Mouse (Mus musculus) heart, embryonic 15.5 days (tissue): ENCODE measurements around the gene Olfr556. TPM values are rescaled to one million over a fixed set of nuclear protein-coding genes. Genes with fewer than 3 reads are reported as not detected.

Experiments
- ATAC-seq: fragments of 200-750 bp; cut with Nextera tagmentation; replicated peaks from 2 replicates; pipeline ENCODE4 v1.8.0; 2017; ENCODE audit warnings: low read depth, moderate TSS enrichment; ENCODE audit not compliant: insufficient number of reproducible peaks, insufficient read depth, low FRiP score
- H3K27ac ChIP-seq: fragments of 300-500 bp; sonication (generic); 2 replicates; pipeline ENCODE4 v1.5.1; 2015; ENCODE audit warnings: mild to moderate bottlenecking, inconsistent platforms
- H3K27me3 ChIP-seq: fragments of 300-500 bp; sonication (generic); 2 replicates; pipeline ENCODE4 v1.6.1; 2015; ENCODE audit warnings: inconsistent platforms
- H3K36me3 ChIP-seq: fragments of 300-500 bp; sonication (generic); 2 replicates; pipeline ENCODE4 v1.6.1; 2015; ENCODE audit warnings: mild to moderate bottlenecking, inconsistent platforms
- H3K4me1 ChIP-seq: fragments of 300-500 bp; sonication (generic); replicated peaks from 2 replicates; pipeline ENCODE4 v1.6.1; 2015; ENCODE audit warnings: inconsistent platforms
- H3K4me2 ChIP-seq: fragments of 300-500 bp; sonication (generic); 2 replicates; pipeline ENCODE4 v1.6.1; 2015; ENCODE audit warnings: inconsistent platforms, mild to moderate bottlenecking, moderate library complexity
- H3K4me3 ChIP-seq: fragments of 300-500 bp; sonication (generic); 2 replicates; pipeline ENCODE4 v1.5.1; 2015; ENCODE audit warnings: mild to moderate bottlenecking, inconsistent platforms
- H3K9ac ChIP-seq: fragments of 300-500 bp; sonication (generic); 2 replicates; pipeline ENCODE4 v1.6.1; 2015; ENCODE audit warnings: mild to moderate bottlenecking, inconsistent platforms
- H3K9me3 ChIP-seq: fragments of 300-500 bp; sonication (generic); replicated peaks from 2 replicates; pipeline ENCODE4 v1.6.1; 2016; ENCODE audit warnings: inconsistent platforms
- WGBS: fragments of 180-500 bp; shearing (Covaris S2); methylation state at CpG from one replicate; pipeline ENCODE4 v1.1.7; 2015; ENCODE audit warnings: mixed read lengths; 5-methylcytosine and 5-hydroxymethylcytosine counted together
- polyA plus RNA-seq: library from polyadenylated mRNA; unstranded; fragments of >200 nt; fragmentation: Nextera tagmentation; extraction: Ambion mirVana; gene quantifications from 2 replicates; pipeline ENCODE4 v1.2.1, GENCODE M21; 2015

The Olfr556 gene
- polyA plus RNA-seq, 1 experiment from 2014 or later = not detected

GRCm38 (mm10) chr7:102695358-102696125 is 30.8 kb downstream of the Olfr556 start, which contains the start of gene Olfr557:
Olfr557 (plus strand) TSS chr7:102695910.
- Histone ChIP-seq H3K4me1 (no peaks in the 10 kb centered on the region), H3K9me3 (no peaks in the 10 kb centered on the region), H3K4me3 (no peak within 1 kb of the TSS), H3K27ac (no peak within 1 kb of the TSS), H3K9ac (no peak within 1 kb of the TSS), H3K4me2 (no peak within 1 kb of the TSS), H3K27me3 (no peaks in the 10 kb centered on the region), H3K36me3 (no peaks in the 10 kb centered on the region)
- 54% methylated on average over 5 of the region's 5 CpGs for WGBS
- ATAC-seq = 0 out of 2 replicates have a peak, but pooled peaks have one; percentile 7

GRCm38 (mm10) chr7:102698461-102698860 is 33.8 kb downstream of the Olfr556 start:
- no peak overlapping the region for H3K4me3 ChIP-seq
- WGBS = 83% methylated on average over 7 of the region's 7 CpGs
- no peaks in the 10 kb centered on the region for H3K9me3 ChIP-seq
- no peak for ATAC-seq
- H3K4me2 ChIP-seq = no peak overlapping the region
- no peak overlapping the region for H3K9ac ChIP-seq
- no peak overlapping the region for H3K27ac ChIP-seq
- H3K36me3 ChIP-seq = no peaks in the 10 kb centered on the region
- H3K27me3 ChIP-seq = no peaks in the 10 kb centered on the region
- no peaks in the 10 kb centered on the region for H3K4me1 ChIP-seq

GRCm38 (mm10) chr7:102701915-102702314 is 37.2 kb downstream of the Olfr556 start, which contains the start of gene Olfr558:
Olfr558 (plus strand) TSS chr7:102702215.
- Histone ChIP-seq H3K9ac (no peak within 1 kb of the TSS), H3K9me3 (no peaks in the 10 kb centered on the region), H3K27me3 (no peaks in the 10 kb centered on the region), H3K36me3 (no peaks in the 10 kb centered on the region), H3K27ac (no peak within 1 kb of the TSS), H3K4me2 (no peak within 1 kb of the TSS), H3K4me3 (no peak within 1 kb of the TSS), H3K4me1 (no peaks in the 10 kb centered on the region)
- ATAC-seq = no peak

GRCm38 (mm10) chr7:102718970-102719369 is 54.3 kb downstream of the Olfr556 start, which contains the start of gene Olfr33:
Olfr33 (minus strand) TSS chr7:102719070.
- Histone ChIP-seq H3K36me3 (no peaks in the 10 kb centered on the region), H3K27ac (no peak within 1 kb of the TSS), H3K9me3 (no peaks in the 10 kb centered on the region), H3K27me3 (no peaks in the 10 kb centered on the region), H3K4me1 (no peaks in the 10 kb centered on the region), H3K4me2 (no peak within 1 kb of the TSS), H3K9ac (no peak within 1 kb of the TSS), H3K4me3 (no peak within 1 kb of the TSS)
- 26% methylated on average over 1 of the region's 1 CpGs for whole genome bisulfite sequencing
- ATAC-seq = no peak

Other genes with a start within 250 kb of the Olfr556 start
- 99.0 and 126 TPM in 2 replicates for gene Rrm1, start 223.2 kb upstream of the Olfr556 start, polyA plus RNA-seq
- 0.29 and 0.30 TPM in 2 replicates for gene Olfr543, start 183.2 kb upstream of the Olfr556 start, polyA plus RNA-seq
- gene Olfr544, start 176.6 kb upstream of the Olfr556 start, polyA plus RNA-seq = 0.05 TPM in 2 replicates
- gene Olfr545, start 165.3 kb upstream of the Olfr556 start, polyA plus RNA-seq = 0.04 TPM in 1 of 2 replicates, not detected in the other
- not detected in 2 replicates for gene Olfr547, start 130.2 kb upstream of the Olfr556 start, polyA plus RNA-seq
- not detected in 2 replicates for gene Olfr548-ps1, start 124.0 kb upstream of the Olfr556 start, polyA plus RNA-seq
- gene Olfr549, start 115.0 kb upstream of the Olfr556 start, polyA plus RNA-seq = not detected in 2 replicates
- 0.68 and 0.84 TPM in 2 replicates for gene Trim21, start 99.4 kb upstream of the Olfr556 start, polyA plus RNA-seq
- not detected in 2 replicates for gene Olfr550, start 93.5 kb upstream of the Olfr556 start, polyA plus RNA-seq
- not detected in 2 replicates for gene Olfr551, start 73.0 kb upstream of the Olfr556 start, polyA plus RNA-seq
- not detected in 2 replicates for gene Olfr552, start 67.1 kb upstream of the Olfr556 start, polyA plus RNA-seq
- not detected in 2 replicates for gene Olfr553, start 46.7 kb upstream of the Olfr556 start, polyA plus RNA-seq
- not detected in 2 replicates for gene Olfr554, start 26.5 kb upstream of the Olfr556 start, polyA plus RNA-seq
- gene Olfr555, start 6.1 kb upstream of the Olfr556 start, polyA plus RNA-seq = not detected in 2 replicates
- 11.3 and 13.6 TPM in 2 replicates for gene Trim68, start 22.4 kb downstream of the Olfr556 start, polyA plus RNA-seq
- not detected in 2 replicates for gene Olfr557, start 31.0 kb downstream of the Olfr556 start, polyA plus RNA-seq
- gene Olfr558, start 37.3 kb downstream of the Olfr556 start, polyA plus RNA-seq = 0.51 and 0.74 TPM in 2 replicates
- not detected in 2 replicates for gene Olfr33, start 54.2 kb downstream of the Olfr556 start, polyA plus RNA-seq
- gene Olfr559, start 62.6 kb downstream of the Olfr556 start, polyA plus RNA-seq = not detected in 2 replicates
- not detected in 2 replicates for gene Olfr560, start 94.5 kb downstream of the Olfr556 start, polyA plus RNA-seq
- 0.15 and 0.33 TPM in 2 replicates for gene Olfr78, start 94.6 kb downstream of the Olfr556 start, polyA plus RNA-seq
- not detected in 2 replicates for gene Olfr561, start 106.3 kb downstream of the Olfr556 start, polyA plus RNA-seq
- gene Olfr564, start 138.6 kb downstream of the Olfr556 start, polyA plus RNA-seq = not detected in 2 replicates
- gene Olfr566, start 193.9 kb downstream of the Olfr556 start, polyA plus RNA-seq = not detected in 2 replicates
- not detected in 2 replicates for gene Olfr568, start 212.2 kb downstream of the Olfr556 start, polyA plus RNA-seq
- gene Olfr569, start 226.0 kb downstream of the Olfr556 start, polyA plus RNA-seq = not detected in 2 replicates
- not detected in 2 replicates for gene Olfr570, start 229.7 kb downstream of the Olfr556 start, polyA plus RNA-seq